Mouse (Mus musculus) E14TG2a.4 (cell line): Measurements from ENCODE around the gene Limk2.

Experiments used
- CTCF ChIP-seq: conservative IDR thresholded peaks from 2 replicates; pipeline ENCODE4 v1.5.1; 2014; ENCODE audit warnings: low read length
- NANOG ChIP-seq: IDR thresholded peaks from 2 replicates; pipeline ENCODE4 v1.6.1; 2014; ENCODE audit warnings: borderline replicate concordance, low read length, mixed read lengths
- POU5F1 ChIP-seq: IDR thresholded peaks from 2 replicates; pipeline ENCODE4 v1.6.1; 2014; ENCODE audit warnings: low read length, borderline replicate concordance

GRCm38 (mm10) chr11:3452769-3453168 is 43.8 kb upstream of the Limk2 start:
- TF ChIP-seq CTCF (no peak), NANOG (no peak), POU5F1 (no peak)
